Mouse (Mus musculus): ENCODE data around the gene Myo5c.

DNA sequence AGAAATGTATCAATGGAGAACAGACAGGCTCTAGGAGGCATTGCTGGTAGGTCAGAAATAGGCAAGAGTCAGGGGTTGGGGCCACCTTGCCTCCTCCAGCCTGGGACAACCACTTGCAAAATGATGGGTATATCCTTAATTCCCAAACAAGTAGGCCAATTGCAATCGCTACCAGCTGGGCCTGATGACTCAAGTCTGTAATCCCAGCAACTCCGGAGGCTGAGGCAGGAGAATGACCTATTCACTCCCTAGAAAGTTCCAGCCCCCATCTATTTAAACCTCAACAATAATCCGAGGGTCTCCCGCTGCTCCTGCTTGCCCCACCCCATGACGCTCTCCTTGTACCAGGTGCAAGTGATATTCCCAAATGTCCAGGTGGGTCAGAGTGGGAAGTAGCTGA lies 115.6 kb downstream of the Myo5c start, which contains the start of gene Bcl2l10:
- TF ChIP-seq CTCF (conservative IDR thresholded peaks at IDR 0.05; ENCODE audit: insufficient read depth, insufficient read length, low read depth, low read length) (no peak), POLR2A (IDR thresholded peaks at IDR 0.05; ENCODE audit: low read depth, low read length) (no peak)

All from kidney, adult 2 months (tissue).